Mouse (Mus musculus) mesoderm, embryonic 11.5 days (tissue): ENCODE results near the gene Ccdc106.
A peak's percentile ranks its signal among the peaks of the same experiment; 100 is the strongest.
"Not testable (repeated sequence)": the region's sequence is repeated elsewhere in the genome, so short reads cannot be mapped to it uniquely, and the experiment has no call there.

Source experiments
- DNase-seq: peaks from one replicate; pipeline ENCODE4 v3.0.0-alpha.2; 2012; ENCODE audit warnings: low read depth, low spot score

Ccdc106 gene

GRCm38 (mm10) chr7:5020000-5020681 is at the start of gene Ccdc106, which contains the start of gene Zfp865:
TSS of gene Ccdc106 (plus strand) at chr7:5020553.
TSS of gene Zfp865 (plus strand) at chr7:5020376.
- peak; percentile 99 for DNase-seq

DNA sequence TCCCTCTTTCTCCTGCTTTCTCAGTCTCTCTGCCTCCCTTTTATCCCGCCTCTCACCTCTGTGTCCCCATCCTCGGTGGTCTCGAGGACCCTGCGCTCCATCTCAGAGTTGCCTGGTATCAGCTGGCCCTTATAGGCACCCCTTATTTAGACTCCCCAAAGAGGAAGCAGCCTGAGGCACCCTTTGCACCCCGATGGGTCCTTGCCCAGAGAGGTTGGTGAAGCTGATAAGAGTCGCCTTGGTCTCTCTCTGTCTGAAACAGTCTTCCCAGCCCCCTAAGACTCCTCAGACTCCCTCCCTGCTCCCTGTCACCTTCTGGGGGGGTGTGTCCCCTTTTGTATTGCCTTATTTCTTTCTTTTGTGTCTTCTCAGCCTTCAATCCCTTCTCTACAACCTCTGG is 49.3 kb upstream of the Ccdc106 start, which contains the start of gene Sbk3:
Gene Sbk3, minus strand, starts transcription at position 101 of the 400 bp plus-strand sequence.
- no peak for DNase-seq

- DNase-seq = no peak
Measured at GRCm38 (mm10) chr7:4971710-4972109, 48.6 kb upstream of the Ccdc106 start.

DNA sequence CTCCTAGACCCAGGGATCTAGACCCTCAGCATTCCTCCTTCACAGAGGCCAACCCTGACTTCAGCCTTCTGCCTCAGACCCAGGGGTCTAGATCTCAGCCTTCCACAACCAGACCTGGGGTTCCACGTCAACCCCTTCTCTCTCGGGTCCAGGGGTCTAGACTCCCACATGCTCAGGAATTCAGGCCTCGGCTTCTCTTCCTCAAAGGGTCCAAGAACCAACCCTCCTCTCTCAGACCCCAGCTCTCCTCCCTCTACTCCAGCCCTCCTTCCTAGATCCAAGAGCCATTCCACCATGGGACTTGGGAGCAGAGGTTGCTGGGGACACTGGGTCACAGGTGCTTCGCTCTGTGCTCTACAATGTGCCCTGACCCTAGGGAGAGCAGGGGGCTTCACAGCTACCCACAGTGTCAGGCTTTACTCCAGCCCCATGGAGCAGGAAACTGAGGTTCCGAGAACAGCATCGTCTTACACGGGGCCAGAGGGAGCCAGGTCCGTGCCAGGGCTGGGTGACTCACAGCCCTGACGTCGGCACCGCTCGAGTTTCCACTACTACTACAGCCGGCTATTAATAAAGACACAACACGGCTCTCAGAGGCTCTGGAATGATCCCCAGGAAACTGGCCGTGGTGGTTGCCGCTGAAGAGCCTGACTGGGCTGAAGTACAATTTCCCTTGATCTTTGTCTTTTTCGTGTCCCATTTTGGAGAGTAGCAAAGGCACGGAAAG is 47.9 kb upstream of the Ccdc106 start:
- no peak for DNase-seq

- no peak for DNase-seq
Measured at GRCm38 (mm10) chr7:4975455-4975854, 44.9 kb upstream of the Ccdc106 start.

DNA sequence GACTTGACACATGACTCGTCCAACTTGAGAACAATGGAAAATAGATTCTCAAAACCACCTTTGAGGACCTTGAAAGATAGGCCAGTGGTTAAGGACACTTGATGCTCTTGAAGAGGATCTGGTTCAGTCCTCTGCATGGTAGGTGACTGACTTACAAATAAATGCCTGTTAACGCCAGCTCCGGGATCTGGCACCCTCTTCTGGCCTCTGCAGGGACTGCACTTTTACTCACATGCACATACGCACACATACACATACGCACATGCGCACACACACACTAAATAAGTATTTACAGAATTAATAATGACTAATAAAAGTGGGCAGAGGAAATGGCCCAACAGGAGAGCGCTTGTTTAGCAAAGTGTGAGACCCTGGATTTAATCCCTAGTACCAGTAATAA is 43.5 kb upstream of the Ccdc106 start:
- no peak for DNase-seq

- DNase-seq = no peak
Measured at GRCm38 (mm10) chr7:4988250-4988649, 32.1 kb upstream of the Ccdc106 start.

DNA sequence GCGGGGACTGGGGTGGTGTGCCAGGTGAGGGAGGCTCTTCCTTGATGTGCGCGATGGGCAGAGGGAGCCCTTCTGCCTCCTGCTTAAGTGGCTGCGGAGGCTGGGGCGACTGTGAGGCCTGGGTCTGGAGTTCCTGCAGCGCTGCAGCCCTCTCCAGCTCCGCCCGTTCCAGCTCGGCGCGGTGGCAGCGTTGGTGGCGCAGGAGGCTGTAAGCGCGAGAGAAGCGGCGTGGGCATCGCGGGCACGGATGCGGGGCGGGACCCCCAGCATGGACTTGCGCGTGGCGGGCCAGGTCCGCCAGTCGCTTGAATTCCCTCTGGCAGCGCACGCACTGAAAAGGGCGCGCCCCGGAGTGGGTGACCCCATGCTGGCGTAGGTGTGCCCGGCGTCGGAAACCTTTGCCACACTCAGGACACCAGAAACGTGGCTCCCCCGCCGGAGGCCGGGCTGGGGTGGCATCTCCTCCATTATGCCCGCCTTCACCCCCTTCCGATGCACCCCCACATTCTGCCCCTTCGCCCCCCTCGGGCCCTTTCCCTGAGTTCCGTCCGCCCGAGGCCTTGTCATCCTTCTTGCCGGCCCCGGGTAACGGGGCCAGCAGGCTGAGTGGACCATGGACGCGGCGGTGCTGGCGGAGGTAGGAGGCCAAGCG is 26.9 kb upstream of the Ccdc106 start:
- DNase-seq = no peak

DNA sequence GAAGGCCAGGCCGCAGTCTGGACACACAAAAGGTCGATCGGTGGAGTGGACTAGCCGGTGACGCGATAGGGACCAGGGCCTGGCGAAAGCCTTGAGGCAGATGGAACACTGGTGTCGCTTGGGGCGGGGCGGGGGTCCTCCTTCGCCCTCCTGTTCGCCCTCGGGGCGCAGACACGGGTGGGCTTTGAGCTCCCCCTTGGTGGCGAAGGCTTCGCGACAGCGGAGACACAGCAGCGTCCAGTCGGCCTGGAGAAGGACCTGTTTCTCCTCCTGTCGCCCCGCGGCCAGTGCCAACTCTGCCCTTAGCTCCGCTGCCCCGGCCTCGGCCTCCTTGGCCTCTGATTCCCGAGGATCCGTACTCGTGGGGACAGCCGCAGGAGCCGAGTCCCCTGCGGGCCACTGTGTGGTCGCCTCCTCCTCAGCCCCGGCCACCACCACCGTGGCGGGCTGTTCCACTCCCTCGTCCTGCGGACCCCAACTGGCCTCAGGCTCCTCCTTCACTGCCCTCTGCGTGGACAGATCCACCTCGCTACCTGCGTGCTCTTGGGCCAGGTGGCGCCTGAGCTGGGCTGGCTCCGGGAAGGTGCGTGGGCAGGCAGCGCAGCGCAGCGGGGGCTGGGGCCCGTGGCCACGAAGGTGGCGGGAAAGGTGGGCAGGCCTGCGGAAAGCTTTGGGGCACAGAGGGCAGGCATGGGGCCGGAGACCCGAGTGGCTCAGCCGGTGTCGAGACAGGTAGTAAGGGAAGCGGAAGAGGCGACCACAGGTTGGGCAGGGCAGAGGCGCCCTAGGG is 26.2 kb upstream of the Ccdc106 start:
- DNase-seq = no peak

GRCm38 (mm10) chr7:4995268-4996002 is 24.9 kb upstream of the Ccdc106 start:
- peak; percentile 7 for DNase-seq

- peak; percentile 95 for DNase-seq
Measured at GRCm38 (mm10) chr7:4996003-4996895, 24.1 kb upstream of the Ccdc106 start, which contains the start of gene Zfp579. TSS of gene Zfp579 (minus strand) at chr7:4996158.

- no peak for DNase-seq
Measured at GRCm38 (mm10) chr7:4996934-4997333, 23.4 kb upstream of the Ccdc106 start.

- no peak for DNase-seq
Measured at GRCm38 (mm10) chr7:4999876-5000275, 20.5 kb upstream of the Ccdc106 start.

DNA sequence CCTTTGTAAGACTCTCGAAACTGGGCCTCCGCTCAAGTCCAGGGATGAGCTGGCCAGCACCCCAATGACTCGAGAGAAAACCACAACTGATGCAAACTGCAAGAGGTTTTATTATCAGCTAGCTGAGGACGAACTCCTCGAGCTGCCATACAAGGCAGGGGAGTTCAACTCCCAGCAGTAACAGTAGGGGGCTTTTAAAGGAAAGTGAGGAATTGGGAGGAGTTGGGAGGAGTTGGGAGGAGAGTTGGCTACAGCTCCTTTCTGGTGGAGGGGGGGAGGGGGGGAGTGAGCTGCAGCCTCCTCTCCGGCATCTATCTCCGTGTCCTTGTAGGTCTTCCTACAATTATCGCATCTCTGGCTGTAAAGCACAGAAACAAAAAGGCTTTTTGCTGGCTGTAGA is 17.5 kb upstream of the Ccdc106 start:
- not testable (repeated sequence) for DNase-seq

DNA sequence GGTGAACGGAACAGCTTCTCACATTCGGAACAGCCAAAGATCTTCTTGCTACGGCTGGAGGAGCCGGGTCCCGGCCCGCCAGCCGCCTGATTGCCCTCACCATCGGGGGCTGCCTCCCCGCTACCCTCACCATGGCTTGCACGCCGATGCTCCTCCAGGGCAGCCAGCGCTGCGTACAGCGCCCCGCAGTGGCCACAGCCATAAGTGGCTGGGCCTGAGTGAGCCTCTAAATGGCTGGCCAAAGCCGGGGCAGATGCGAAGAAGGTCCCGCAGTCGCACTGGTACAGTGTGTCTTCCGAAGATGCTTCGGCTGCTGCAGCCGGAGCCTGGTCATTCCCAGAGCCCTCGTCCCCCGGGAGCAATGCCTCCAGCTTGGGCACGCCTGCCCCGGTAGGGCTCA is 12.1 kb upstream of the Ccdc106 start:
- no peak for DNase-seq

- no peak for DNase-seq
Measured at GRCm38 (mm10) chr7:5012681-5013513, 7.5 kb upstream of the Ccdc106 start.

- peak; percentile 98 for DNase-seq
Measured at GRCm38 (mm10) chr7:5014251-5015117, 5.9 kb upstream of the Ccdc106 start, which contains the start of the genes Zfp524 and Fiz1. TSS of gene Zfp524 (plus strand) at chr7:5014415. TSS of gene Fiz1 (minus strand) at chr7:5014697.
